Mouse (Mus musculus): ENCODE data around the gene Rbm19. TPM values are rescaled to one million over a fixed set of nuclear protein-coding genes. Genes with fewer than 3 reads are reported as not detected.

Gene Rbm19
- polyA plus RNA-seq, 1 experiment: 21.3 TPM

- no peak for TF ChIP-seq POLR2A (IDR thresholded peaks at IDR 0.05; ENCODE audit: borderline replicate concordance, control insufficient read depth, low read depth, low read length)
- no peak for TF ChIP-seq CTCF (IDR thresholded peaks at IDR 0.05; ENCODE audit: control insufficient read depth, insufficient read depth, low read length)
- H3K4me1 ChIP-seq (ENCODE audit: control insufficient read depth, insufficient read depth, low read length): no peaks in the 10 kb centered on the region
- WGBS: 68% methylated on average over 3 of the region's 3 CpGs
- H3K27ac ChIP-seq (ENCODE audit: control insufficient read depth, insufficient read depth, low read depth, low read length, poor library complexity): no peak overlapping the region
- H3K4me3 ChIP-seq (replicated peaks; ENCODE audit: control insufficient read depth, low read depth, low read length): no peak overlapping the region
Measured at GRCm38 (mm10) chr5:120204316-120204715, 88.1 kb downstream of the Rbm19 start.

- WGBS: 60% methylated on average over 12 of the region's 12 CpGs
- Histone ChIP-seq H3K27ac (ENCODE audit: control insufficient read depth, insufficient read depth, low read depth, low read length, poor library complexity) (no peak overlapping the region), H3K4me3 (replicated peaks; ENCODE audit: control insufficient read depth, low read depth, low read length) (no peak overlapping the region), H3K4me1 (ENCODE audit: control insufficient read depth, insufficient read depth, low read length) (no peaks in the 10 kb centered on the region)
- TF ChIP-seq CTCF (IDR thresholded peaks at IDR 0.05; ENCODE audit: control insufficient read depth, insufficient read depth, low read length) (no peak), POLR2A (IDR thresholded peaks at IDR 0.05; ENCODE audit: borderline replicate concordance, control insufficient read depth, low read depth, low read length) (no peak)
Measured at GRCm38 (mm10) chr5:120206313-120206943, 90.2 kb downstream of the Rbm19 start.

GRCm38 (mm10) chr5:120207492-120207891 lies 91.2 kb downstream of the Rbm19 start:
- 78% methylated on average over 4 of the region's 4 CpGs for WGBS
- TF ChIP-seq POLR2A (IDR thresholded peaks at IDR 0.05; ENCODE audit: borderline replicate concordance, control insufficient read depth, low read depth, low read length): no peak
- TF ChIP-seq CTCF (IDR thresholded peaks at IDR 0.05; ENCODE audit: control insufficient read depth, insufficient read depth, low read length): no peak
- Histone ChIP-seq H3K4me3 (replicated peaks; ENCODE audit: control insufficient read depth, low read depth, low read length) (no peak overlapping the region), H3K4me1 (ENCODE audit: control insufficient read depth, insufficient read depth, low read length) (no peaks in the 10 kb centered on the region), H3K27ac (ENCODE audit: control insufficient read depth, insufficient read depth, low read depth, low read length, poor library complexity) (no peak overlapping the region)

- no peak overlapping the region for H3K27ac ChIP-seq (ENCODE audit: control insufficient read depth, insufficient read depth, low read depth, low read length, poor library complexity)
- WGBS: 12% methylated on average over 11 of the region's 11 CpGs
- TF ChIP-seq POLR2A (IDR thresholded peaks at IDR 0.05; ENCODE audit: borderline replicate concordance, control insufficient read depth, low read depth, low read length): no peak
- no peak for TF ChIP-seq CTCF (IDR thresholded peaks at IDR 0.05; ENCODE audit: control insufficient read depth, insufficient read depth, low read length)
- H3K4me1 ChIP-seq (ENCODE audit: control insufficient read depth, insufficient read depth, low read length): no peaks in the 10 kb centered on the region
- no peak overlapping the region for H3K4me3 ChIP-seq (replicated peaks; ENCODE audit: control insufficient read depth, low read depth, low read length)
Measured at GRCm38 (mm10) chr5:120210668-120211067, 94.4 kb downstream of the Rbm19 start.

GRCm38 (mm10) chr5:120211182-120211581 lies 94.9 kb downstream of the Rbm19 start:
- H3K4me1 ChIP-seq (ENCODE audit: control insufficient read depth, insufficient read depth, low read length): no peaks in the 10 kb centered on the region
- H3K27ac ChIP-seq (ENCODE audit: control insufficient read depth, insufficient read depth, low read depth, low read length, poor library complexity): no peak overlapping the region
- no peak overlapping the region for H3K4me3 ChIP-seq (replicated peaks; ENCODE audit: control insufficient read depth, low read depth, low read length)
- TF ChIP-seq CTCF (IDR thresholded peaks at IDR 0.05; ENCODE audit: control insufficient read depth, insufficient read depth, low read length) (no peak), POLR2A (IDR thresholded peaks at IDR 0.05; ENCODE audit: borderline replicate concordance, control insufficient read depth, low read depth, low read length) (no peak)
- 9% methylated on average over 17 of the region's 17 CpGs for WGBS

- WGBS: 69% methylated on average over 3 of the region's 3 CpGs
Measured at GRCm38 (mm10) chr5:120214511-120214910, 98.2 kb downstream of the Rbm19 start.

GRCm38 (mm10) chr5:120221216-120221615 lies 105.0 kb downstream of the Rbm19 start:
- WGBS: 28% methylated on average over 4 of the region's 4 CpGs
- H3K27ac ChIP-seq (ENCODE audit: control insufficient read depth, insufficient read depth, low read depth, low read length, poor library complexity): no peak overlapping the region
- no peak for TF ChIP-seq POLR2A (IDR thresholded peaks at IDR 0.05; ENCODE audit: borderline replicate concordance, control insufficient read depth, low read depth, low read length)
- no peak for TF ChIP-seq CTCF (IDR thresholded peaks at IDR 0.05; ENCODE audit: control insufficient read depth, insufficient read depth, low read length)

More at GRCm38 (mm10) chr5:120214511-120214910, 98.2 kb downstream of the Rbm19 start:
- Histone ChIP-seq H3K27ac (ENCODE audit: control insufficient read depth, insufficient read depth, low read depth, low read length, poor library complexity) (no peak overlapping the region), H3K4me1 (ENCODE audit: control insufficient read depth, insufficient read depth, low read length) (no peaks in the 10 kb centered on the region), H3K4me3 (replicated peaks; ENCODE audit: control insufficient read depth, low read depth, low read length) (no peak overlapping the region)
- no peak for TF ChIP-seq CTCF (IDR thresholded peaks at IDR 0.05; ENCODE audit: control insufficient read depth, insufficient read depth, low read length)
- TF ChIP-seq POLR2A (IDR thresholded peaks at IDR 0.05; ENCODE audit: borderline replicate concordance, control insufficient read depth, low read depth, low read length): no peak

GRCm38 (mm10) chr5:120225383-120225782 lies 109.1 kb downstream of the Rbm19 start:
- TF ChIP-seq CTCF (IDR thresholded peaks at IDR 0.05; ENCODE audit: control insufficient read depth, insufficient read depth, low read length): no peak
- no peak for TF ChIP-seq POLR2A (IDR thresholded peaks at IDR 0.05; ENCODE audit: borderline replicate concordance, control insufficient read depth, low read depth, low read length)
- whole genome bisulfite sequencing: 85% methylated on average over 14 of the region's 14 CpGs
- Histone ChIP-seq H3K4me3 (replicated peaks; ENCODE audit: control insufficient read depth, low read depth, low read length) (no peak overlapping the region), H3K27ac (ENCODE audit: control insufficient read depth, insufficient read depth, low read depth, low read length, poor library complexity) (no peak overlapping the region), H3K4me1 (ENCODE audit: control insufficient read depth, insufficient read depth, low read length) (no peaks in the 10 kb centered on the region)

More at GRCm38 (mm10) chr5:120221216-120221615, 105.0 kb downstream of the Rbm19 start:
- no peaks in the 10 kb centered on the region for H3K4me1 ChIP-seq (ENCODE audit: control insufficient read depth, insufficient read depth, low read length)
- H3K4me3 ChIP-seq (replicated peaks; ENCODE audit: control insufficient read depth, low read depth, low read length): no peak overlapping the region

Measured in bone marrow, adult 2 months (tissue).